Mouse (Mus musculus) stomach, embryonic 15.5 days (tissue): ENCODE measurements at regions not wholly inside any gene's neighbourhood (a gene's known extent, or its start where the extent isn't known, plus 50 kb on each side); places are given as distances from the start of the nearest gene placed in this dataset.
"Not testable (repeated sequence)": the region's sequence is repeated elsewhere in the genome, so short reads cannot be mapped to it uniquely, and the experiment has no call there.

ENCODE experiments used
- ATAC-seq: fragments of 200-750 bp; cut with Nextera tagmentation; 2 replicates; pipeline ENCODE4 v1.8.0; 2017; ENCODE audit warnings: low read depth, moderate number of reproducible peaks, moderate TSS enrichment; ENCODE audit not compliant: insufficient read depth, low FRiP score
- H3K27ac ChIP-seq: fragments of 300-500 bp; sonication (generic); 2 replicates; pipeline ENCODE4 v1.5.1; 2015; ENCODE audit warnings: mild to moderate bottlenecking, inconsistent platforms
- H3K27me3 ChIP-seq: fragments of 300-500 bp; sonication (generic); replicated peaks from 2 replicates; pipeline ENCODE4 v1.6.1; 2015; ENCODE audit warnings: inconsistent platforms
- H3K36me3 ChIP-seq: fragments of 300-500 bp; sonication (generic); 2 replicates; pipeline ENCODE4 v1.6.1; 2015; ENCODE audit warnings: inconsistent platforms
- H3K4me1 ChIP-seq: fragments of 300-500 bp; sonication (generic); 2 replicates; pipeline ENCODE4 v1.6.1; 2015; ENCODE audit warnings: inconsistent platforms
- H3K4me2 ChIP-seq: fragments of 300-500 bp; sonication (generic); 2 replicates; pipeline ENCODE4 v1.6.1; 2015; ENCODE audit warnings: mild to moderate bottlenecking, inconsistent platforms
- H3K4me3 ChIP-seq: fragments of 300-500 bp; sonication (generic); replicated peaks from 2 replicates; pipeline ENCODE4 v1.5.1; 2015; ENCODE audit warnings: inconsistent platforms
- H3K9ac ChIP-seq: fragments of 300-500 bp; sonication (generic); 2 replicates; pipeline ENCODE4 v1.6.1; 2015; ENCODE audit warnings: inconsistent platforms
- H3K9me3 ChIP-seq: fragments of 300-500 bp; sonication (generic); 2 replicates; pipeline ENCODE4 v1.6.1; 2016; ENCODE audit warnings: inconsistent platforms
- WGBS: fragments of 180-500 bp; shearing (Covaris S2); methylation state at CpG from one replicate; pipeline ENCODE4 v1.1.7; 2015; 5-methylcytosine and 5-hydroxymethylcytosine counted together

DNA sequence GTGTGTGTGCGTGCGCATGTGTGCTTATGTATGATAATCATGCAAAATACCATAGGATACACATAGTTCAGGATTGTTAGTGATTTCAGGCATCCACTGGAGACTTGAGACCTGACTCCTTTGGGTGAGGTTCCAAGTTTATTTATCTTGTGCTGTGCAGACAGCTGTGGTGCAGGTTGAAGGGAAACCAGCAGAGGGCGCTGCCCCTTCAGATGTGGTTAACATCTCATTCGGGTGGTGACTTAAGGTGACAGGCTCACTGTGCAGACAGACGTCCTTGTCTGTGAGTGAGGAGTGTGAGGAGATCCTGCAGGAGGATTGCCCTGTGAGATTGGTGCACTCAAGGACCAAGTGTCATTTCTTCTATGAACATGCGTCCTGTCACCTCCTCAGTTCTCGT, 716.0 kb downstream of the Dad1 start:
- H3K9ac ChIP-seq, H3K27me3 ChIP-seq, H3K4me3 ChIP-seq, H3K4me1 ChIP-seq, ATAC-seq, H3K27ac ChIP-seq, H3K9me3 ChIP-seq, H3K36me3 ChIP-seq, H3K4me2 ChIP-seq: not testable (repeated sequence)
- WGBS = 59% methylated on average over 7 of the region's 7 CpGs

DNA sequence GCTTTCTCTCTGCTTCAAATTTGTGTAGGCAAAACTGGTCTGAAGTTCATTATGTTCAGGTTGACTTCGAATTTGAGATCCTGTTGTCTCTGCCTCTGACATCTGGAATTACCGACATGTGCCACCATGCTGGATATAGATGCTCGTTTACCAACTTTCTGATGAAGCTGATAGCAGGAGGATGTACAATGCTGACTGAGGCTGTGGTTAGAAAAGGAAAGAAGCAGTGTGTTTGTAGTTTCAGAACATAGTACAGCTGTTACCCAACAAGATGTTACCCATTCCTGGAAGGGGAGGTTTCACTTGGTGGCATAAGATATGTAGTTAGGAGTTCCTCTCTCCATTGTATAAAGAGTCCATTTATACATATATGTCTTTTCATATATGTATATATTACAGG, 730.5 kb downstream of the Dad1 start:
- H3K4me3 ChIP-seq, H3K4me1 ChIP-seq, H3K9ac ChIP-seq, ATAC-seq, H3K9me3 ChIP-seq, H3K27ac ChIP-seq, H3K36me3 ChIP-seq, H3K27me3 ChIP-seq, H3K4me2 ChIP-seq: not testable (repeated sequence)
- WGBS = no CpG with 5 or more reads among the region's 3 CpGs

DNA sequence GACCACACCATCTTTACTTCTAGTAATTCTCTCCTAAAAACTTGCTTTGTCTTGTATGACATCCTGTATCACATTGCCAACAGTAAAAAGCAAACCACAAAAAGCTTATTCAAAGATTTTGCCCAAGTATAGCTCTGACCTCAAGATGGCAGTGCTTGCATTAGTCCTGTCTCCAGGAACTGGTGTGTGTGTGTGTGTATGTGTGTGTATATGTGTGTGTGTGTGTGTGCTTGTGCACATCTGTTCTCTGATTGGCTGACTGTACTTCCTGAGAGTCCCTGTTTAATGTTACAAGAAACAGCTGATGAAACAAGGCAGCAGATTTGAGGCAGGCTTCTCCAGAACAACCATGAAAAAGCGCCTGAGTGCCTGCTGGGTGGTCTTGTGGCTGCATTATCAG, 735.0 kb downstream of the Dad1 start:
- H3K4me1 ChIP-seq, H3K36me3 ChIP-seq, H3K4me3 ChIP-seq, H3K9me3 ChIP-seq, H3K4me2 ChIP-seq, H3K27ac ChIP-seq, H3K27me3 ChIP-seq, H3K9ac ChIP-seq: not testable (repeated sequence)
- peak; percentile 50; the same call in 1 of the 2 replicates for ATAC-seq
- WGBS = no CpG with 5 or more reads among the region's 1 CpGs

DNA sequence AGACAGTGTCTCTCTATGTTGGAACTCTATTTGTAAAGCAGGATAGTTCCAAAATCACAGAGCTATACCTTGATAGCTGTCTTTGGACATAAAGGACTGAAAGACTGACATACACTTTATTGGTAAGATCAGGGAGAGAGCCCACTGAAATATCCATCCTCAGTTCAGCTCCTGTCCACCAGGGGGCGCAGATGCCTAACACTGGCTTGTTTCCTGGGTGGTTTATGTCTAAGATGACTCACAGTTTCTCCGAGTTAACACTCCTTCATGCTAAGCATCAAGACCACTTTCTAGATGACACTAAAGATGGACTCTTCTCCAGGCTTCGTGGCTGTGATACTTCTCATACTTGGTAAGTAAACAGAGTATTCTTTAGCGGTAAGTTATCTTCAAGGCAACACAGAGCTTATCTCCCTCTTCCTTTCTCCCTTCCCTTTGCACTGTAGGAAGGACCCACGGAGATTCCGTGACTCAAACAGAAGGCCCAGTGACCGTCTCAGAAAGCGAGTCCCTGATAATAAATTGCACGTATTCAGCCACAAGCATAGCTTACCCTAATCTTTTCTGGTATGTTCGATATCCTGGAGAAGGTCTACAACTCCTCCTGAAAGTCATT, 737.2 kb downstream of the Dad1 start:
- H3K9ac ChIP-seq, H3K4me2 ChIP-seq, H3K27me3 ChIP-seq, H3K4me1 ChIP-seq, H3K36me3 ChIP-seq, ATAC-seq, H3K9me3 ChIP-seq, H3K27ac ChIP-seq, H3K4me3 ChIP-seq: not testable (repeated sequence)
- no CpG with 5 or more reads among the region's 10 CpGs for WGBS

DNA sequence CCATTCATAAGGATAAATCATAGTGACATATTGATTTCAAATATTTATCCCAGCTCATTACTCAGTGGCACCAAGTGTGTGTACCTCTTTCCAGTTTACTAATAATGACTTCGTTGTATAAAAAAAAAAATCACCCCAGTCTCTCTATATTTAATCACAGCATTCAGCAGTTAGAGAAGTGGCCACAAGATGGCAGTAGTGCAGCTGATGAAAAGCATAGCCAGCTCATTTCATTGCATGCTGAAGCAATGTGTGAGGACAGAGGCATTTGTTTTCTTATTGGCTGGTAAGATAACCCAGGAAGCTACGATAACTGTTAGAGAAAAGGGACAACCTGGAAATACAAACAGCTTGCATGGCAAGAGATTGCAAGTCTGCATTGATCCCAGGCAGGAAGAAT, 748.5 kb downstream of the Dad1 start:
- not testable (repeated sequence) for ATAC-seq, H3K27me3 ChIP-seq, H3K4me2 ChIP-seq, H3K36me3 ChIP-seq, H3K9ac ChIP-seq, H3K27ac ChIP-seq, H3K4me1 ChIP-seq, H3K9me3 ChIP-seq, H3K4me3 ChIP-seq
- WGBS = 37% methylated on average over 1 of the region's 2 CpGs

DNA sequence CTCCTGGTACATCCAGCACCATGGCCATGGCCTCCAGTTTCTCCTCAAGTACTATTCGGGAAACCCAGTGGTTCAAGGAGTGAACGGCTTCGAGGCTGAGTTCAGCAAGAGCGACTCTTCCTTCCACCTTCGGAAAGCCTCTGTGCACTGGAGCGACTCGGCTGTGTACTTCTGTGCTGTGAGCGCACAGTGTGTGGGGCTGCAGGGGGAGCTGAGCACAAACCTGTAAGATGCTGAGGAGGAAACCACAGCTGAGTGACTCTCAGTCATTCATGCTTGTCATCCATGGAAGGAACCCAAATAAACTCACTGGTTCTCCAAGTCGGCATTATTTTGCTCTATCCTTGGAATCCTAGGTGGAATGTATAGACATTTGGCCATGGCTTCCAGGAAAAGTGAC, 765.5 kb downstream of the Dad1 start:
- H3K36me3 ChIP-seq, H3K4me2 ChIP-seq, H3K4me1 ChIP-seq, H3K9ac ChIP-seq, ATAC-seq, H3K4me3 ChIP-seq, H3K9me3 ChIP-seq, H3K27ac ChIP-seq, H3K27me3 ChIP-seq: not testable (repeated sequence)
- WGBS = 95% methylated on average over 5 of the region's 9 CpGs

DNA sequence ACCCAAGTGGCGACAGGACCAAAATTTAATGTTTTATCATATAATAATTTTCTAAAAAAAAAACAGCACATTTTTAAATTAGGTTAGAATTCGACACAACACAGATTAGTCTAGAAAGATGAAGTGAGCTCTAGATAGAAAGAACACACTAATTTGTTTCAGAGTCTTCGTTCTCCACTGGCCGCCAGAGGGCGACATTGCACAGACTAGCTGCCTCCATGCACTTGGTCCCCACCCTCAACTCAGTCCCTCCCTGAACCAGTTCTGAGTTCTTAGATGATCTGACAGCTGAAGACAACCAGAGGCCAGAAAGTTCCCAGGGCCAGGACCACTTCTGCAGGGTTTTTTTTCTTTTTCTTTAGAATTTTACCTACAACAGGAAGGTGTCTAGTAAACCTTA, 766.3 kb downstream of the Dad1 start:
- not testable (repeated sequence) for H3K4me1 ChIP-seq, H3K27ac ChIP-seq, H3K9ac ChIP-seq, H3K4me3 ChIP-seq, H3K4me2 ChIP-seq, H3K9me3 ChIP-seq, H3K27me3 ChIP-seq, ATAC-seq, H3K36me3 ChIP-seq
- 26% methylated on average over 5 of the region's 5 CpGs for WGBS

DNA sequence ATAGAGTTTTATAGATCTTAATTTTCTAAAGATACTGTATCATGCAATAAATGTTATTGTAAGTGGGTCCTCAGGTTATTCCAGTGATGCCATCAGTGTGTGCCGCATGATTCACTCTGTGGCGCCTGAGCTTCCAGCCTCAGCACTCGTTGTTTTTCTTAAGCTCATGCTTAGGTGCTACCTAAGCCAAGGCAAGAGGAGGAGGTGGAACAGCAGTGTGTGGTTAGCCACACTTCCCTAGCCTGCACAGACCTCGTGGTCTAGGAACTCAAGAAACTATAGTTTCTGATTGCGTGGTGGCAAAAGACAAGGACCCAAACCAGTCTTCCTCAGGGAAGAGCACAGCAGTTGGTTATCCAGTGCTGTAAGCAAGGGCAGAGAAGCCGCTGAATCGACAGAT, 779.7 kb downstream of the Dad1 start:
- H3K27me3 ChIP-seq, ATAC-seq, H3K4me3 ChIP-seq, H3K36me3 ChIP-seq, H3K9me3 ChIP-seq, H3K9ac ChIP-seq, H3K4me2 ChIP-seq, H3K4me1 ChIP-seq, H3K27ac ChIP-seq: not testable (repeated sequence)
- whole genome bisulfite sequencing = 87% methylated on average over 7 of the region's 7 CpGs

DNA sequence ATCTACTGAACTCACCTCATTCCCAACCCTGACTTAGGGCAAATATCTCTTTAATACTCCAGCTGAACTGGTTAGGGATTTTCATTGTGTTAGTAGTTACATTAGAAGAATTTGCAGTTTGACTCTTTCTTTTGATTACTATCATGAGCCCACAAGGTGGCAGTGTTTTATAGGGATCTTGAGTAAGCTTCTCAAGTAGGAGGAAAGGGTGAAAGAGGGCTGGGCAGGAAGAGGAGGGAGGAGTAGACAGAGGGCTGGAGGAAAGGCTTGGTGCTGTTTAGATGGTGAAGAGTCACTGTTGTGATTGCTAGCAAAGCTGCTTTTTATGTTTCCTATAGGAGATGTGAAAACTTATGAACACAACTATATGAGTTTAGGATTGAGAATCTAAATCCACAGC, 793.1 kb downstream of the Dad1 start:
- H3K9ac ChIP-seq, H3K4me3 ChIP-seq, H3K4me1 ChIP-seq, H3K27ac ChIP-seq, H3K9me3 ChIP-seq, H3K4me2 ChIP-seq, H3K36me3 ChIP-seq, H3K27me3 ChIP-seq, ATAC-seq: not testable (repeated sequence)

DNA sequence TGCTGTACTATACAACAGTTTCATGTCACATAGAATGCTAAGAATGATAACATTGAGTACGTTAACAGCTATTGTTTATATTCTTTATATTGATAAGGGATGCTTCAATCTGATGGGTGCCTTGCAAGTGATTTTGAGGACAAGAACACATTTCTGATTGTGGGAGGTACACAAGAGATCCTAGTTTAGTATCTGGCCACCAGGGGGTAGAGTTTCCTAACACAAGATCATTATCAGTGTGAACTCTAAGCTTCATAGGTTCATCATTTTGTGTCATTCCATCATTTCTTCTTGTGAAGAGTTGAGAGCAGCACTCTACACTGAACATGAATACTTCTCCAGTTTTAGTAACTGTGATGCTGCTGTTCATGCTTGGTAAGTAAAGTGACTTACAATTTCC, 799.9 kb downstream of the Dad1 start:
- Histone ChIP-seq H3K27me3 (no peaks in the 10 kb centered on the region), H3K4me1 (no peaks in the 10 kb centered on the region), H3K4me2 (no peak overlapping the region), H3K36me3 (no peaks in the 10 kb centered on the region), H3K4me3 (no peak overlapping the region), H3K9me3 (no peaks in the 10 kb centered on the region), H3K9ac (no peak overlapping the region), H3K27ac (no peak overlapping the region)
- no peak for ATAC-seq
- 60% methylated on average over 1 of the region's 1 CpGs for WGBS

DNA sequence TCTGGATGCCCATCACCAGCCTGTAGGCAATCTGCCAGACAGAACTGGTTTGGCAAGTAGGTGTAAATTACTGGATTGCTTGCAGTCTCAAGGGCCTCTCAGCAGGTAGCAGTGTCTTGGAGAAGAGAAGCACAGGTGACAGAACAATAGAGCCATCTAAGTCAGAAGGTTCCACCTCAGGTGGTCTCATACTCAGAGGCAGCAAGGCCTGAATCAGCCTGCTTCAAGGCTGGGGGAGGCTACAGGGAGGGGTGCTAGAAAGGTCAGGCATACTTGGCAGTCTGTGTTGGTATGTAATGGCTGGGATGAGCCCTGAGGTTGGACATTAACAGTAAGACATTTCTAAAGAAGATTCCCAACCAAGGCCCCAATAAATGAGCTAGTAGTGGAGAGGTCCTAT, 814.3 kb downstream of the Dad1 start:
- H3K36me3 ChIP-seq, H3K4me2 ChIP-seq, ATAC-seq: not testable (repeated sequence)

DNA sequence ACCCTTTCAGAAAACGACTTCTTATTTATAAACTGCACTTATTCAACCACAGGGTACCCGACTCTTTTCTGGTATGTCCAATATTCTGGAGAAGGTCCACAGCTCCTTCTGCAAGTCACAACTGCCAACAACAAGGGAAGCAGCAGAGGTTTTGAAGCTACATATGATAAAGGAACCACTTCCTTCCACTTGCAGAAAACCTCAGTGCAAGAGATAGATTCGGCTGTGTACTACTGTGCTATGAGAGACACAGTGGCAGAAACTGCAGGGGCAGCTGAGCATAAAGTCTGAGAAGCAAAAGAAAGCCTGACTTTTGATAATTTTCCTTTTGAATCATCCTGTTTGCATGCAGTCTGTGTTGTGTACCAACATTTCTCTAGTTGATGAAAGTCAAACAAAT, 823.8 kb downstream of the Dad1 start:
- H3K9me3 ChIP-seq, H3K27ac ChIP-seq, ATAC-seq, H3K36me3 ChIP-seq, H3K4me3 ChIP-seq, H3K27me3 ChIP-seq, H3K4me1 ChIP-seq, H3K4me2 ChIP-seq, H3K9ac ChIP-seq: not testable (repeated sequence)
- WGBS = 51% methylated on average over 2 of the region's 3 CpGs

More for the DNA sequence above, 814.3 kb downstream of the Dad1 start:
- not testable (repeated sequence) for H3K27ac ChIP-seq, H3K27me3 ChIP-seq, H3K4me1 ChIP-seq, H3K9me3 ChIP-seq, H3K4me3 ChIP-seq, H3K9ac ChIP-seq

DNA sequence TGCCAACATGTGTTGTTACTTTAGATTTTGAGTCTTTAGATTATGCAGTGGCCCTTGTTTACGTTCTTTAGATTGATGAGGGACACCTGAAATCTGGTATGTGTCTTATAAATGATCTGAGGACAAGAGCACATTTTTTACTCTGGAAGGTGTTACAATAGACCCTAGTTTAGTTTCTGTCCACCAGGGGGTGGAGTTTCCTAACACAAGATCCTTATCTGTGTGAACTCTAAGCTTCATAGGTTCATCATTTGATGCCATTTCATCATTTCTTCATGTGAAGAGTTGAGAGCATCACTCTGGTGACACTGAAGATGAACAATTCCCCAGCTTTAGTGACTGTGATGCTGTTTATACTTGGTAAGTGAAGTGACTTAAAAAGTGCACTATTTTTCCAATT, 825.5 kb downstream of the Dad1 start:
- H3K4me1 ChIP-seq, H3K27ac ChIP-seq: not testable (repeated sequence)

More for the DNA sequence above, 825.5 kb downstream of the Dad1 start:
- not testable (repeated sequence) for H3K9me3 ChIP-seq, ATAC-seq, H3K4me3 ChIP-seq, H3K27me3 ChIP-seq, H3K36me3 ChIP-seq, H3K9ac ChIP-seq, H3K4me2 ChIP-seq
- WGBS = 74% methylated on average over 1 of the region's 1 CpGs
